ENCODE assay signal across 15 mouse cellular contexts in genomic region chr1:38395194-38395681, GRCm38 (mm10).
DNase-seq lines count a peak whose midpoint lies in the region; ATAC-seq and TF ChIP-seq lines count a peak whose summit lies in the region.
"Had no signal": no experiment of that assay in that cellular context is flagged by ENCODE, and none has a peak within 500 bp of the region (broad histone marks: within the 10 kb centered on the region; RNA-seq: fewer than 3 reads in every experiment).

No protein-coding gene starts in this region.

- H3K4me1 ChIP-seq in lung, embryonic 14.5 days (ENCODE audit: insufficient read depth): peaks cover 20% of the 10 kb centered on the region
- peaks cover 28% of the 10 kb centered on the region for H3K4me1 ChIP-seq in neural tube, embryonic 11.5 days (ENCODE audit: control insufficient read depth, insufficient read depth, low read length)
- H3K4me1 ChIP-seq in liver, postnatal 0 days (ENCODE audit: insufficient read depth): no peaks in the 10 kb centered on the region

- no peak for TF ChIP-seq CTCF in lung, embryonic 14.5 days (IDR thresholded peaks at IDR 0.05; ENCODE audit: low read depth)
- TF ChIP-seq CTCF in liver, postnatal 0 days (IDR thresholded peaks at IDR 0.05; ENCODE audit: low read depth): no peak

- no peak overlapping the region for H3K9ac ChIP-seq in lung, embryonic 14.5 days
- H3K9ac ChIP-seq in neural tube, embryonic 11.5 days (ENCODE audit: low read length): no peak overlapping the region
- no peak overlapping the region for H3K9ac ChIP-seq in liver, postnatal 0 days (replicated peaks)
- H3K9ac ChIP-seq: limb, embryonic 15.5 days had no signal

- H3K27ac ChIP-seq in lung, embryonic 14.5 days (ENCODE audit: low read depth): peak overlapping the region; percentile 20; the same call in 1 of the 2 replicates
- peak overlapping the region; percentile 17; the same call in 1 of the 2 replicates for H3K27ac ChIP-seq in neural tube, embryonic 11.5 days (ENCODE audit: low read depth, low read length)
- H3K27ac ChIP-seq in liver, postnatal 0 days (ENCODE audit: low read depth): no peak overlapping the region
- H3K27ac ChIP-seq: limb, embryonic 15.5 days had no signal

- WGBS in lung, embryonic 14.5 days: 27% methylated on average over 11 of the region's 11 CpGs
- 21% methylated on average over 11 of the region's 11 CpGs for WGBS in neural tube, embryonic 11.5 days
- 76% methylated on average over 11 of the region's 11 CpGs for WGBS in liver, postnatal 0 days (ENCODE audit: insufficient replicate concordance)

- H3K4me3 ChIP-seq in lung, embryonic 14.5 days (ENCODE audit: low read depth, low read length): no peak overlapping the region
- H3K4me3 ChIP-seq in neural tube, embryonic 11.5 days (ENCODE audit: low read depth, low read length): no peak overlapping the region
- no peak overlapping the region for H3K4me3 ChIP-seq in liver, postnatal 0 days (ENCODE audit: low read depth, low read length)
- H3K4me3 ChIP-seq: limb, embryonic 15.5 days had no signal

- no peak overlapping the region for H3K4me2 ChIP-seq in lung, embryonic 14.5 days
- no peak overlapping the region for H3K4me2 ChIP-seq in neural tube, embryonic 11.5 days (ENCODE audit: low read depth)
- no peak overlapping the region for H3K4me2 ChIP-seq in liver, postnatal 0 days (ENCODE audit: low read depth, low read length)
- H3K4me2 ChIP-seq: limb, embryonic 15.5 days had no signal

- H3K9me3 ChIP-seq in lung, embryonic 14.5 days (ENCODE audit: low read depth, low read length): no peaks in the 10 kb centered on the region
- no peaks in the 10 kb centered on the region for H3K9me3 ChIP-seq in neural tube, embryonic 11.5 days (ENCODE audit: control insufficient read depth, low read length)
- no peaks in the 10 kb centered on the region for H3K9me3 ChIP-seq in liver, postnatal 0 days (ENCODE audit: low read length)
- H3K9me3 ChIP-seq: limb, embryonic 15.5 days had no signal

- no peak for ATAC-seq in lung, embryonic 14.5 days (ENCODE audit: insufficient read depth)
- ATAC-seq in neural tube, embryonic 11.5 days (ENCODE audit: insufficient read depth, low FRiP score, low TSS enrichment): no peak
- no peak for ATAC-seq in liver, postnatal 0 days
- ATAC-seq in cerebellum, adult (ENCODE audit: insufficient number of reproducible peaks, low FRiP score, low TSS enrichment): no peak

- intact Hi-C loops in left cerebral cortex, postnatal 25 days (cut with DNase I): loop anchor here (10.0 kb wide), 1 partner anchor 210 kb away; no protein-coding TSS in a partner anchor

- H3K36me3 ChIP-seq in lung, embryonic 14.5 days (ENCODE audit: insufficient read depth): no peaks in the 10 kb centered on the region
- H3K36me3 ChIP-seq in neural tube, embryonic 11.5 days (ENCODE audit: control insufficient read depth, insufficient read depth, low read length): no peaks in the 10 kb centered on the region
- H3K36me3 ChIP-seq in liver, postnatal 0 days (replicated peaks; ENCODE audit: insufficient read depth, low read length): no peaks in the 10 kb centered on the region
- H3K36me3 ChIP-seq: limb, embryonic 15.5 days had no signal

- H3K27me3 ChIP-seq in lung, embryonic 14.5 days (ENCODE audit: insufficient read depth, low read length): no peaks in the 10 kb centered on the region
- H3K27me3 ChIP-seq in neural tube, embryonic 11.5 days (ENCODE audit: control insufficient read depth, insufficient read depth, low read length): no peaks in the 10 kb centered on the region
- H3K27me3 ChIP-seq in liver, postnatal 0 days (ENCODE audit: insufficient read depth, low read length): no peaks in the 10 kb centered on the region
- H3K27me3 ChIP-seq: limb, embryonic 15.5 days had no signal

- DNase-seq in lung, embryonic 14.5 days: peak; percentile 23
- no peak for DNase-seq in lung, postnatal 4 days
- peak; percentile 19 for DNase-seq in R1 (ENCODE audit: low read depth, low spot score)
- peak; percentile 55 for DNase-seq in forelimb bud, embryonic 11.5 days (ENCODE audit: low read depth, low spot score)
- DNase-seq in neural tube, embryonic 11.5 days (ENCODE audit: low spot score): peak; percentile 66
- DNase-seq in left cerebral cortex, postnatal 25 days (ENCODE audit: low spot score in 2 of 2): no peak
- no peak for DNase-seq in liver, postnatal 0 days
- DNase-seq: adrenal gland, postnatal 25 days; cerebellum, adult 9-11 months; heart, adult 11 months; heart, postnatal 10 days; kidney, adult 8-10 months; lung, postnatal 14 days had no signal

- no peak for TF ChIP-seq EP300 in liver, postnatal 0 days (IDR thresholded peaks at IDR 0.05; ENCODE audit: low read depth)

Comparison
In these comparisons a context has a peak if more than half of its experiments do, and no peak if none do; other contexts are left out.
1. DNase-seq: peak in lung, embryonic 14.5 days (single experiment), R1 (single experiment), forelimb bud, embryonic 11.5 days (single experiment) and neural tube, embryonic 11.5 days (single experiment); none in lung, postnatal 4 days (0 of 2), left cerebral cortex, postnatal 25 days (0 of 2) and liver, postnatal 0 days (single experiment).